Mouse (Mus musculus): Measurements from ENCODE around the gene Reg1. TPM values are rescaled to one million over a fixed set of nuclear protein-coding genes. Genes with fewer than 3 reads are reported as not detected.

Reg1 gene
- polyA plus RNA-seq, 1 experiment from 2014 or later, result not detected

DNA sequence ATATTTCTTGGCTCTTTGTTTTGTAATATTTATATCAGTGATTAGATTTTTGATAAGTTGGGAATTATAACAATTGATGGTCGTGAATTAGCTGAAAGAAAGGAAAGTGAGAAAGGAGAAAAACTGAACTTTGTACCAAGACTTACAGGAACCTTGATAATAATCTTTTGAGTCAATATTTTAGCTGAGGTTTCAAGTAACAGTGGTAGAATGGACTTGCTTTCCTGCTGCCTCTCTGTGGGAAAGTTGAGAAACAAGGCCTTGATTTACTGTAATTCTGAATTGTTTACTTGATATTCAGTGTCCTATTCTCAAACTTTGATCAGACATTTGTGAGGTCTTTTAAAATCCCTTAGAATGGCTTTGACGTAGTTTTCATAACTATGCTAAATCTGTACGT, 46.8 kb downstream of the Reg1 start:
- no peak overlapping the region for H3K27ac ChIP-seq (replicated peaks)
- no peaks in the 10 kb centered on the region for H3K9me3 ChIP-seq
- 78% methylated on average over 3 of the region's 3 CpGs for WGBS
- no peaks in the 10 kb centered on the region for H3K36me3 ChIP-seq (replicated peaks)
- no peak for DNase-seq (ENCODE audit: low spot score)
- H3K4me1 ChIP-seq, result no peaks in the 10 kb centered on the region
- no peaks in the 10 kb centered on the region for H3K27me3 ChIP-seq (replicated peaks; ENCODE audit: low read depth, poor library complexity, severe bottlenecking)
- H3K4me3 ChIP-seq, result no peak overlapping the region

Other genes with a start within 250 kb of the Reg1 start
- gene Reg3b, start 52.1 kb upstream of the Reg1 start, polyA plus RNA-seq (2016; fragmentation: Nextera tagmentation; extraction: Ambion mirVana), result not detected in 2 replicates
- gene Reg3d, start 43.8 kb upstream of the Reg1 start, polyA plus RNA-seq (2016; fragmentation: Nextera tagmentation; extraction: Ambion mirVana), result not detected in 2 replicates
- not detected in 2 replicates for gene Reg3a, start 42.0 kb upstream of the Reg1 start, polyA plus RNA-seq (2016; fragmentation: Nextera tagmentation; extraction: Ambion mirVana)
- not detected in 2 replicates for gene Reg2, start 27.1 kb upstream of the Reg1 start, polyA plus RNA-seq (2016; fragmentation: Nextera tagmentation; extraction: Ambion mirVana)
- 0.15 TPM in 1 of 2 replicates, not detected in the other for gene Reg3g, start 46.2 kb downstream of the Reg1 start, polyA plus RNA-seq (2016; fragmentation: Nextera tagmentation; extraction: Ambion mirVana)